Mouse (Mus musculus) kidney, embryonic 15.5 days (tissue): ENCODE results near the gene Rassf1. TPM values are rescaled to one million over a fixed set of nuclear protein-coding genes. Genes with fewer than 3 reads are reported as not detected.

Experiments
- ATAC-seq: fragments of 200-750 bp; cut with Nextera tagmentation; replicated peaks from 2 replicates; pipeline ENCODE4 v1.8.0; 2017; ENCODE audit warnings: moderate TSS enrichment; ENCODE audit not compliant: low FRiP score
- H3K27ac ChIP-seq: fragments of 300-500 bp; sonication (generic); 2 replicates; pipeline ENCODE4 v1.5.1; 2015; ENCODE audit warnings: mild to moderate bottlenecking, inconsistent platforms
- H3K27me3 ChIP-seq: fragments of 300-500 bp; sonication (generic); 2 replicates; pipeline ENCODE4 v1.6.1; 2015; ENCODE audit warnings: inconsistent platforms
- H3K36me3 ChIP-seq: fragments of 300-500 bp; sonication (generic); 2 replicates; pipeline ENCODE4 v1.6.1; 2015; ENCODE audit warnings: inconsistent platforms
- H3K4me1 ChIP-seq: fragments of 300-500 bp; sonication (generic); 2 replicates; pipeline ENCODE4 v1.6.1; 2015; ENCODE audit warnings: inconsistent platforms
- H3K4me2 ChIP-seq: fragments of 300-500 bp; sonication (generic); 2 replicates; pipeline ENCODE4 v1.6.1; 2015; ENCODE audit warnings: moderate library complexity, mild to moderate bottlenecking, inconsistent platforms
- H3K4me3 ChIP-seq: fragments of 300-500 bp; sonication (generic); replicated peaks from 2 replicates; pipeline ENCODE4 v1.5.1; 2015; ENCODE audit warnings: mild to moderate bottlenecking, inconsistent platforms
- H3K9ac ChIP-seq: fragments of 300-500 bp; sonication (generic); 2 replicates; pipeline ENCODE4 v1.6.1; 2015; ENCODE audit warnings: mild to moderate bottlenecking, inconsistent platforms
- H3K9me3 ChIP-seq: fragments of 300-500 bp; sonication (generic); replicated peaks from 2 replicates; pipeline ENCODE4 v1.6.1; 2016; ENCODE audit warnings: inconsistent platforms
- WGBS: fragments of 180-500 bp; shearing (Covaris S2); methylation state at CpG from one replicate; pipeline ENCODE4 v1.1.7; 2015; ENCODE audit warnings: mixed read lengths; 5-methylcytosine and 5-hydroxymethylcytosine counted together
- polyA plus RNA-seq: library from polyadenylated mRNA; unstranded; fragments of >200 nt; fragmentation: Nextera tagmentation; extraction: Ambion mirVana; gene quantifications from 2 replicates; pipeline ENCODE4 v1.2.1, GENCODE M21; 2015

The Rassf1 gene
- polyA plus RNA-seq, 1 experiment from 2014 or later, result 63.4 TPM

- Histone ChIP-seq H3K4me1 (peaks cover 51% of the 10 kb centered on the region), H3K27me3 (0 out of 2 replicates have a peak, but pooled peaks cover 3% of the 10 kb centered on the region), H3K9me3 (no peaks in the 10 kb centered on the region), H3K4me2 (no peak overlapping the region), H3K4me3 (no peak overlapping the region), H3K36me3 (peaks cover 23% of the 10 kb centered on the region), H3K27ac (no peak overlapping the region), H3K9ac (no peak overlapping the region)
- 86% methylated on average over 11 of the region's 11 CpGs for WGBS
- no peak for ATAC-seq
Observed at GRCm38 (mm10) chr9:107601275-107601674, 49.9 kb downstream of the Rassf1 start.

GRCm38 (mm10) chr9:107602068-107602648 lies 50.8 kb downstream of the Rassf1 start:
- ATAC-seq, result peak; percentile 40
- Histone ChIP-seq H3K27me3 (0 out of 2 replicates have a peak, but pooled peaks cover 3% of the 10 kb centered on the region), H3K27ac (0 out of 2 replicates have a peak overlapping the region, but pooled peaks have one; percentile 61), H3K4me1 (peaks cover 60% of the 10 kb centered on the region), H3K4me2 (peak overlapping the region; percentile 20), H3K4me3 (no peak overlapping the region), H3K9ac (no peak overlapping the region), H3K9me3 (no peaks in the 10 kb centered on the region), H3K36me3 (peaks cover 23% of the 10 kb centered on the region)
- WGBS, result 11% methylated on average over 10 of the region's 10 CpGs

- no peak overlapping the region for H3K4me2 ChIP-seq
Observed at GRCm38 (mm10) chr9:107603251-107603650, 51.9 kb downstream of the Rassf1 start.

GRCm38 (mm10) chr9:107605041-107605661 lies 53.8 kb downstream of the Rassf1 start:
- Histone ChIP-seq H3K36me3 (peaks cover 11% of the 10 kb centered on the region), H3K9ac (peak overlapping the region; percentile 51), H3K9me3 (no peaks in the 10 kb centered on the region), H3K27ac (peak overlapping the region; percentile 94), H3K4me1 (peaks cover 84% of the 10 kb centered on the region), H3K4me2 (peak overlapping the region; percentile 60), H3K27me3 (0 out of 2 replicates have a peak, but pooled peaks cover 3% of the 10 kb centered on the region), H3K4me3 (peak overlapping the region; percentile 41)
- peak; percentile 63 for ATAC-seq
- 24% methylated on average over 23 of the region's 23 CpGs for WGBS

More at GRCm38 (mm10) chr9:107603251-107603650, 51.9 kb downstream of the Rassf1 start:
- Histone ChIP-seq H3K4me3 (no peak overlapping the region), H3K27ac (no peak overlapping the region), H3K9ac (no peak overlapping the region), H3K4me1 (peaks cover 71% of the 10 kb centered on the region), H3K27me3 (0 out of 2 replicates have a peak, but pooled peaks cover 3% of the 10 kb centered on the region), H3K36me3 (peaks cover 21% of the 10 kb centered on the region), H3K9me3 (no peaks in the 10 kb centered on the region)
- ATAC-seq, result no peak
- 66% methylated on average over 6 of the region's 6 CpGs for WGBS

GRCm38 (mm10) chr9:107606591-107606990 lies 55.2 kb downstream of the Rassf1 start:
- 8% methylated on average over 9 of the region's 9 CpGs for WGBS
- H3K4me3 ChIP-seq, result peak overlapping the region; percentile 25
- peaks cover 90% of the 10 kb centered on the region for H3K4me1 ChIP-seq
- 0 out of 2 replicates have a peak, but pooled peaks cover under 1% of the 10 kb centered on the region for H3K36me3 ChIP-seq
- no peaks in the 10 kb centered on the region for H3K9me3 ChIP-seq
- peak overlapping the region; percentile 45 for H3K4me2 ChIP-seq
- 0 out of 2 replicates have a peak overlapping the region, but pooled peaks have one; percentile 15 for H3K9ac ChIP-seq
- H3K27ac ChIP-seq, result peak overlapping the region; percentile 94
- H3K27me3 ChIP-seq, result no peaks in the 10 kb centered on the region
- peak; percentile 47 for ATAC-seq

GRCm38 (mm10) chr9:107607036-107607435 lies 55.7 kb downstream of the Rassf1 start:
- Histone ChIP-seq H3K27me3 (no peaks in the 10 kb centered on the region), H3K27ac (peak overlapping the region; percentile 94), H3K36me3 (no peaks in the 10 kb centered on the region), H3K4me1 (peaks cover 90% of the 10 kb centered on the region), H3K9ac (0 out of 2 replicates have a peak overlapping the region, but pooled peaks have one; percentile 15), H3K9me3 (no peaks in the 10 kb centered on the region), H3K4me2 (peak overlapping the region; percentile 45), H3K4me3 (peak overlapping the region; percentile 25)
- WGBS, result 59% methylated on average over 2 of the region's 2 CpGs
- no peak for ATAC-seq

GRCm38 (mm10) chr9:107607653-107608245 lies 56.4 kb downstream of the Rassf1 start:
- H3K27me3 ChIP-seq, result no peaks in the 10 kb centered on the region
- peak overlapping the region; percentile 94 for H3K27ac ChIP-seq
- peaks cover 89% of the 10 kb centered on the region for H3K4me1 ChIP-seq
- H3K9ac ChIP-seq, result peak overlapping the region; percentile 26; the same call in 1 of the 2 replicates
- peak overlapping the region; percentile 25; the same call in 1 of the 2 replicates for H3K4me3 ChIP-seq
- 59% methylated on average over 9 of the region's 9 CpGs for WGBS
- peak overlapping the region; percentile 45; the same call in 1 of the 2 replicates for H3K4me2 ChIP-seq
- no peaks in the 10 kb centered on the region for H3K36me3 ChIP-seq
- ATAC-seq, result no peak
- no peaks in the 10 kb centered on the region for H3K9me3 ChIP-seq

GRCm38 (mm10) chr9:107608741-107609432 lies 57.5 kb downstream of the Rassf1 start, which contains the start of gene Sema3b:
TSS of gene Sema3b (minus strand) at chr9:107609229.
- peak within 1 kb of the TSS; percentile 8; the same call in 1 of the 2 replicates for H3K4me2 ChIP-seq
- no peak for ATAC-seq
- 0 out of 2 replicates have a peak within 1 kb of the TSS, but pooled peaks have one; percentile 26 for H3K9ac ChIP-seq
- no peaks in the 10 kb centered on the region for H3K9me3 ChIP-seq
- no peak within 1 kb of the TSS for H3K4me3 ChIP-seq
- H3K36me3 ChIP-seq, result peaks cover 4% of the 10 kb centered on the region
- WGBS, result 43% methylated on average over 12 of the region's 12 CpGs
- H3K27me3 ChIP-seq, result no peaks in the 10 kb centered on the region
- peak within 1 kb of the TSS; percentile 94 for H3K27ac ChIP-seq
- H3K4me1 ChIP-seq, result peaks cover 85% of the 10 kb centered on the region

- no peak overlapping the region for H3K4me3 ChIP-seq
- H3K4me2 ChIP-seq, result peak overlapping the region; percentile 8; the same call in 1 of the 2 replicates
- H3K9me3 ChIP-seq, result no peaks in the 10 kb centered on the region
- no peaks in the 10 kb centered on the region for H3K27me3 ChIP-seq
- no peak for ATAC-seq
- H3K4me1 ChIP-seq, result peaks cover 83% of the 10 kb centered on the region
- H3K36me3 ChIP-seq, result peaks cover 10% of the 10 kb centered on the region
- peak overlapping the region; percentile 45; the same call in 1 of the 2 replicates for H3K27ac ChIP-seq
- no peak overlapping the region for H3K9ac ChIP-seq
- 67% methylated on average over 4 of the region's 4 CpGs for WGBS
Observed at GRCm38 (mm10) chr9:107609433-107609830, 58.1 kb downstream of the Rassf1 start.

- Histone ChIP-seq H3K9me3 (no peaks in the 10 kb centered on the region), H3K4me2 (peak overlapping the region; percentile 84), H3K4me1 (peaks cover 61% of the 10 kb centered on the region), H3K4me3 (no peak overlapping the region), H3K27me3 (no peaks in the 10 kb centered on the region), H3K9ac (peak overlapping the region; percentile 62), H3K27ac (peak overlapping the region; percentile 91), H3K36me3 (peaks cover 32% of the 10 kb centered on the region)
- 79% methylated on average over 6 of the region's 6 CpGs for WGBS
- no peak for ATAC-seq
Observed at GRCm38 (mm10) chr9:107611456-107612190, 60.3 kb downstream of the Rassf1 start.
